Mouse (Mus musculus) forebrain, embryonic 10.5 days (tissue): ENCODE data around the gene Fbxw2. TPM values are rescaled to one million over a fixed set of nuclear protein-coding genes. Genes with fewer than 3 reads are reported as not detected.
"Not testable (repeated sequence)": the region's sequence is repeated elsewhere in the genome, so short reads cannot be mapped to it uniquely, and the experiment has no call there.

Experiments
- DNase-seq: peaks from one replicate; pipeline ENCODE4 v3.0.0-alpha.2; 2017; ENCODE audit warnings: low spot score; ENCODE audit errors: extremely low spot score
- H3K27ac ChIP-seq: fragments of 300-500 bp; sonication (generic); 2 replicates; pipeline ENCODE4 v1.5.1; 2016; ENCODE audit warnings: mild to moderate bottlenecking
- H3K27me3 ChIP-seq: fragments of 300-500 bp; sonication (generic); 2 replicates; pipeline ENCODE4 v1.6.1; 2016; ENCODE audit warnings: mild to moderate bottlenecking; ENCODE audit not compliant: poor library complexity, severe bottlenecking
- H3K36me3 ChIP-seq: fragments of 300-500 bp; sonication (generic); replicated peaks from 2 replicates; pipeline ENCODE4 v1.6.1; 2016; ENCODE audit warnings: mild to moderate bottlenecking, moderate library complexity
- H3K4me1 ChIP-seq: fragments of 300-500 bp; sonication (generic); 2 replicates; pipeline ENCODE4 v1.6.1; 2016
- H3K4me3 ChIP-seq: fragments of 300-500 bp; sonication (generic); 2 replicates; pipeline ENCODE4 v1.5.1; 2016; ENCODE audit warnings: mild to moderate bottlenecking, moderate library complexity
- H3K9me3 ChIP-seq: fragments of 300-500 bp; sonication (generic); 2 replicates; pipeline ENCODE4 v1.6.1; 2016; ENCODE audit warnings: mild to moderate bottlenecking, moderate library complexity
- WGBS: fragments of 180-500 bp; shearing (Covaris S2); methylation state at CpG from one replicate; pipeline ENCODE4 v1.1.7; 2016; 5-methylcytosine and 5-hydroxymethylcytosine counted together
- polyA plus RNA-seq: library from polyadenylated mRNA; unstranded; fragments of >200 nt; fragmentation: Nextera tagmentation; extraction: Ambion mirVana; gene quantifications from 2 replicates; pipeline ENCODE4 v1.2.1, GENCODE M21; 2016

The Fbxw2 gene
- polyA plus RNA-seq, 1 experiment from 2014 or later = 80.9 TPM

- not testable (repeated sequence) for H3K36me3 ChIP-seq, DNase-seq, H3K4me1 ChIP-seq, H3K27ac ChIP-seq, H3K27me3 ChIP-seq, H3K9me3 ChIP-seq, H3K4me3 ChIP-seq
- WGBS = 89% methylated on average over 5 of the region's 5 CpGs
Measured at GRCm38 (mm10) chr2:34761272-34761671, 64.8 kb downstream of the Fbxw2 start.

GRCm38 (mm10) chr2:34757341-34757740 lies 68.8 kb downstream of the Fbxw2 start:
- no peak for DNase-seq
- Histone ChIP-seq H3K36me3 (no peaks in the 10 kb centered on the region), H3K27me3 (no peaks in the 10 kb centered on the region), H3K9me3 (no peaks in the 10 kb centered on the region), H3K4me3 (no peak overlapping the region), H3K4me1 (peaks cover 19% of the 10 kb centered on the region), H3K27ac (no peak overlapping the region)
- WGBS = 94% methylated on average over 1 of the region's 1 CpGs

- Histone ChIP-seq H3K27me3 (no peaks in the 10 kb centered on the region), H3K4me1 (peaks cover 24% of the 10 kb centered on the region), H3K9me3 (no peaks in the 10 kb centered on the region), H3K36me3 (peaks cover 3% of the 10 kb centered on the region; the same call in 1 of the 2 replicates), H3K27ac (peak within 1 kb of the TSS; percentile 98), H3K4me3 (peak within 1 kb of the TSS; percentile 96)
- WGBS = under 1% methylated on average over 14 of the region's 14 CpGs
- peak; percentile 43 for DNase-seq
Measured at GRCm38 (mm10) chr2:34754551-34755358, 71.4 kb downstream of the Fbxw2 start, which contains the start of gene Gapvd1. Gene Gapvd1, minus strand, starts transcription at chr2:34755232.

Other genes with a start within 250 kb of the Fbxw2 start
- 89.4 and 94.9 TPM in 2 replicates for gene Gapvd1, start 71.1 kb downstream of the Fbxw2 start, polyA plus RNA-seq
- 821 and 974 TPM in 2 replicates for gene Hspa5, start 54.3 kb downstream of the Fbxw2 start, polyA plus RNA-seq
- 40.2 and 47.0 TPM in 2 replicates for gene Rabepk, start 26.4 kb downstream of the Fbxw2 start, polyA plus RNA-seq
- not detected in 2 replicates for gene Gm34653, start 6.7 kb upstream of the Fbxw2 start, polyA plus RNA-seq
- 0.06 and 0.26 TPM in 2 replicates for gene Cutal, start 48.1 kb upstream of the Fbxw2 start, polyA plus RNA-seq
- gene Psmd5, start 48.7 kb upstream of the Fbxw2 start, polyA plus RNA-seq = 127 and 135 TPM in 2 replicates
- 2.7 and 3.0 TPM in 2 replicates for gene Phf19, start 87.7 kb upstream of the Fbxw2 start, polyA plus RNA-seq
- 0.07 and 0.31 TPM in 2 replicates for gene Traf1, start 135.5 kb upstream of the Fbxw2 start, polyA plus RNA-seq
- 0.42 and 1.1 TPM in 2 replicates for gene Hc, start 235.1 kb upstream of the Fbxw2 start, polyA plus RNA-seq